Mouse (Mus musculus): ENCODE measurements around the gene Lman1l. TPM values are rescaled to one million over a fixed set of nuclear protein-coding genes. Genes with fewer than 3 reads are reported as not detected.

The Lman1l gene
- polyA plus RNA-seq (2015; fragmentation: Nextera tagmentation; extraction: Ambion mirVana) = not detected in 2 replicates

- WGBS = 81% methylated on average over 5 of the region's 5 CpGs
- no peak for ATAC-seq (ENCODE audit: insufficient number of reproducible peaks, low FRiP score, low TSS enrichment, low read depth)
- H3K4me3 ChIP-seq (replicated peaks) = no peak within 1 kb of the TSS
- H3K36me3 ChIP-seq = peaks cover 13% of the 10 kb centered on the region
- H3K9me3 ChIP-seq (replicated peaks) = no peaks in the 10 kb centered on the region
- H3K27ac ChIP-seq (replicated peaks) = no peak within 1 kb of the TSS
- H3K4me1 ChIP-seq = no peaks in the 10 kb centered on the region
- H3K4me2 ChIP-seq (replicated peaks) = no peak within 1 kb of the TSS
- no peaks in the 10 kb centered on the region for H3K27me3 ChIP-seq
- no peak within 1 kb of the TSS for H3K9ac ChIP-seq
These were observed at the start of gene Lman1l for GRCm38 (mm10) chr9:57620674-57621073. TSS of gene Lman1l (minus strand) at chr9:57620774.

DNA sequence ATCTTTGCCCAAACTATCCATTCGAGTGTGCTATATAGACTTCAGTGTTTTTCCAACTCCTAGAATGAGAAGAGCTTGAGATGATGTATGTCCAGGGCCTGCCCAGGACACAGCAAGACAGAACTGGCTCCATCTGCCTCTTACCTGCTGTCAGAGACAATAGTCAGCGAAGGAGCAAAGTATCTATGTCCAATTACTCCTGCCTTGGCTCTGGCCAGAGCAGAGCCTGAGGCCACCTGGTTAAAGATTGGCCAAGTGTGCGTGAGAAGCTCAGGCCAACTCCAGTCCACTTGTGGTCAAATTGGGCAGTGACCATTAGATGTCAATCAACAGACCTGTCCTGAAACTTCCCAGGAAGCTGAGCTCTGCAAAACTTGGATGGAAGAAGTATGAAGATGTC is 49.0 kb upstream of the Lman1l start:
- ATAC-seq (ENCODE audit: insufficient number of reproducible peaks, low FRiP score, low TSS enrichment, low read depth) = no peak
- H3K36me3 ChIP-seq = no peaks in the 10 kb centered on the region

GRCm38 (mm10) chr9:57668277-57668676 is 47.7 kb upstream of the Lman1l start:
- no peaks in the 10 kb centered on the region for H3K36me3 ChIP-seq
- no peaks in the 10 kb centered on the region for H3K4me1 ChIP-seq
- H3K4me3 ChIP-seq (replicated peaks) = no peak overlapping the region
- H3K9me3 ChIP-seq (replicated peaks) = no peaks in the 10 kb centered on the region
- no peaks in the 10 kb centered on the region for H3K27me3 ChIP-seq
- no peak overlapping the region for H3K9ac ChIP-seq
- no peak overlapping the region for H3K4me2 ChIP-seq (replicated peaks)
- no peak overlapping the region for H3K27ac ChIP-seq (replicated peaks)
- ATAC-seq (ENCODE audit: insufficient number of reproducible peaks, low FRiP score, low TSS enrichment, low read depth) = no peak
- WGBS = 31% methylated on average over 1 of the region's 1 CpGs

More for the DNA sequence above, 49.0 kb upstream of the Lman1l start:
- Histone ChIP-seq H3K9me3 (replicated peaks) (no peaks in the 10 kb centered on the region), H3K27ac (replicated peaks) (no peak overlapping the region), H3K4me1 (no peaks in the 10 kb centered on the region), H3K4me2 (replicated peaks) (no peak overlapping the region), H3K27me3 (no peaks in the 10 kb centered on the region), H3K9ac (no peak overlapping the region), H3K4me3 (replicated peaks) (no peak overlapping the region)
- WGBS = 85% methylated on average over 3 of the region's 3 CpGs

DNA sequence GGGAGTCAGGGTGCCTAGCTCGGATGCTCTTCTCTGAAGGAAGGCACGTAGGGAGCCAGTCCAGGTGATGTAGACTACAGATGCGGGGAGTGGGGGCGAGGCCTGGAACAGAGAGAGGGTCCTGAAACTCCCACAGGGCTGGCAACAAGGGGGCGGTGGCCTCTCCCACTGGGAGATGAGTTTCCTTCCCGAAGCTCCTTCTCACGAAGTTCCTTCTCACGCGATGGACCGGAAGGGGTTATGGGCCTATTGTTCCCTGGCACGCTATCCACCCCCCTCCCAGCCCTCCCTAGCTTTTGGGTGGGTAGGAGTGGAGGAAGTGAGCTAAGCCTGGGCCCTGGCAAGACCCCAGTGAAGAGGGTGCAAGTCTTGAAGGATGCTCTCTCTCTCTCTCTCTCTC is 47.2 kb upstream of the Lman1l start:
- H3K4me3 ChIP-seq (replicated peaks) = no peak overlapping the region
- H3K27ac ChIP-seq (replicated peaks) = no peak overlapping the region
- no peak overlapping the region for H3K4me2 ChIP-seq (replicated peaks)
- no peak for ATAC-seq (ENCODE audit: insufficient number of reproducible peaks, low FRiP score, low TSS enrichment, low read depth)
- H3K27me3 ChIP-seq = no peaks in the 10 kb centered on the region
- no peaks in the 10 kb centered on the region for H3K4me1 ChIP-seq
- no peaks in the 10 kb centered on the region for H3K36me3 ChIP-seq
- no peaks in the 10 kb centered on the region for H3K9me3 ChIP-seq (replicated peaks)
- 59% methylated on average over 11 of the region's 11 CpGs for WGBS
- H3K9ac ChIP-seq = no peak overlapping the region

- Histone ChIP-seq H3K27me3 (no peaks in the 10 kb centered on the region), H3K36me3 (no peaks in the 10 kb centered on the region), H3K4me2 (replicated peaks) (no peak overlapping the region), H3K4me1 (no peaks in the 10 kb centered on the region), H3K27ac (replicated peaks) (no peak overlapping the region), H3K4me3 (replicated peaks) (no peak overlapping the region), H3K9me3 (replicated peaks) (no peaks in the 10 kb centered on the region), H3K9ac (no peak overlapping the region)
- no peak for ATAC-seq (ENCODE audit: insufficient number of reproducible peaks, low FRiP score, low TSS enrichment, low read depth)
- 70% methylated on average over 3 of the region's 3 CpGs for WGBS
These were observed 46.6 kb upstream of the Lman1l start for GRCm38 (mm10) chr9:57667136-57667535.

GRCm38 (mm10) chr9:57666536-57666935 is 46.0 kb upstream of the Lman1l start:
- H3K9ac ChIP-seq = no peak overlapping the region
- no peak overlapping the region for H3K27ac ChIP-seq (replicated peaks)
- no peaks in the 10 kb centered on the region for H3K36me3 ChIP-seq
- no peak overlapping the region for H3K4me3 ChIP-seq (replicated peaks)
- WGBS = 81% methylated on average over 8 of the region's 8 CpGs
- no peaks in the 10 kb centered on the region for H3K9me3 ChIP-seq (replicated peaks)
- no peaks in the 10 kb centered on the region for H3K27me3 ChIP-seq
- H3K4me1 ChIP-seq = no peaks in the 10 kb centered on the region
- H3K4me2 ChIP-seq (replicated peaks) = no peak overlapping the region
- ATAC-seq (ENCODE audit: insufficient number of reproducible peaks, low FRiP score, low TSS enrichment, low read depth) = no peak

DNA sequence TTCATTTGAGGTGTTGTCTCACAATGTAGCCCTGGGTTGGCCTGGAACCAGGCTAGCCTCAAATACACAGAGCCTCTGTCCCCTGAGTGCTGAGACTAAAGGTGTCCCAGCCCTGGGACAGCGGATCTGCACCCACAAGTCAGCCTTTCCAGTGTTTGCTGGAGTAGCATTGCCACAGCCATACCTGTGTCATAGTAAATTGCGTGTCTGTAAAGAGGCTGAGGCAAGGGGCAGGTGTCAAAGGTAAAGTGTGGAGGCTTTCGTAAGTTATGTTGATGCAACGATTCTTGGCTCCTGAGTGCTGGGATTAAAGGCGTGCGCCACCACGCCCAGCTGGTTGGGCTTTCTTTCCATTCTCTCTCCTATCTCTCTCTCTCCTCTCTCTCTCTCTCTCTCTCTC is 44.0 kb upstream of the Lman1l start:
- H3K4me3 ChIP-seq (replicated peaks) = no peak overlapping the region
- no peaks in the 10 kb centered on the region for H3K4me1 ChIP-seq
- ATAC-seq (ENCODE audit: insufficient number of reproducible peaks, low FRiP score, low TSS enrichment, low read depth) = no peak
- H3K36me3 ChIP-seq = no peaks in the 10 kb centered on the region
- H3K9me3 ChIP-seq (replicated peaks) = no peaks in the 10 kb centered on the region
- H3K4me2 ChIP-seq (replicated peaks) = no peak overlapping the region
- no peaks in the 10 kb centered on the region for H3K27me3 ChIP-seq
- H3K27ac ChIP-seq (replicated peaks) = no peak overlapping the region
- no peak overlapping the region for H3K9ac ChIP-seq
- WGBS = 53% methylated on average over 7 of the region's 7 CpGs

GRCm38 (mm10) chr9:57661552-57661951 is 41.0 kb upstream of the Lman1l start:
- Histone ChIP-seq H3K27me3 (no peaks in the 10 kb centered on the region), H3K9ac (no peak overlapping the region), H3K9me3 (replicated peaks) (no peaks in the 10 kb centered on the region), H3K27ac (replicated peaks) (no peak overlapping the region), H3K36me3 (no peaks in the 10 kb centered on the region), H3K4me2 (replicated peaks) (no peak overlapping the region), H3K4me3 (replicated peaks) (no peak overlapping the region), H3K4me1 (no peaks in the 10 kb centered on the region)
- no peak for ATAC-seq (ENCODE audit: insufficient number of reproducible peaks, low FRiP score, low TSS enrichment, low read depth)
- 52% methylated on average over 3 of the region's 3 CpGs for WGBS

- no peak overlapping the region for H3K27ac ChIP-seq (replicated peaks)
- no peaks in the 10 kb centered on the region for H3K27me3 ChIP-seq
- no peak overlapping the region for H3K4me3 ChIP-seq (replicated peaks)
- no peaks in the 10 kb centered on the region for H3K36me3 ChIP-seq
- no peaks in the 10 kb centered on the region for H3K9me3 ChIP-seq (replicated peaks)
- no peak overlapping the region for H3K4me2 ChIP-seq (replicated peaks)
- no peak overlapping the region for H3K9ac ChIP-seq
- H3K4me1 ChIP-seq = peaks cover 6% of the 10 kb centered on the region; the same call in 1 of the 2 replicates
- ATAC-seq (ENCODE audit: insufficient number of reproducible peaks, low FRiP score, low TSS enrichment, low read depth) = no peak
- WGBS = 65% methylated on average over 6 of the region's 6 CpGs
These were observed 39.9 kb upstream of the Lman1l start for GRCm38 (mm10) chr9:57660501-57660900.

GRCm38 (mm10) chr9:57659774-57660173 is 39.2 kb upstream of the Lman1l start:
- no peak for ATAC-seq (ENCODE audit: insufficient number of reproducible peaks, low FRiP score, low TSS enrichment, low read depth)
- no peak overlapping the region for H3K9ac ChIP-seq
- H3K4me3 ChIP-seq (replicated peaks) = no peak overlapping the region
- H3K4me2 ChIP-seq (replicated peaks) = no peak overlapping the region
- WGBS = 21% methylated on average over 4 of the region's 4 CpGs
- H3K27me3 ChIP-seq = peaks cover 3% of the 10 kb centered on the region
- peaks cover 7% of the 10 kb centered on the region; the same call in 1 of the 2 replicates for H3K4me1 ChIP-seq
- no peak overlapping the region for H3K27ac ChIP-seq (replicated peaks)
- H3K9me3 ChIP-seq (replicated peaks) = no peaks in the 10 kb centered on the region
- H3K36me3 ChIP-seq = no peaks in the 10 kb centered on the region

DNA sequence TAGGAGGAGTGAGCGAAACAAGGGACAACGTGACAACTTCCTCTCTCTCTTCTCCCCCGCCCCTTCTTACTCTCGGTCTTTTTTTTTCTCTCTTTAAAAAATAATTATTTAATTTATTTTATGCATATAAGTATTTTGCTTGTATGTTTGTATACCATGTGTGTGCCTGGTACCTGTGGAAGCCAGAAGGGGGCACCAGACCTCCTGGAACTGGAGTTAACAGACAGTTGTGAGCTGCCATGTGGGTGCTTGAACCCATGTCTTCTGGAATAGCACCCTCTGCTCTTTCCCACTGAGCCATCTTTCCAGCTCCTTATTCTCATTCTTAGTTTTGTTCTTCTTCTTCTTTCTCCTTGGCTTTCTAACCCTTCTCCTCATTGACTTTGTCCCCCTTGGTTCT is 38.4 kb upstream of the Lman1l start:
- no peak for ATAC-seq (ENCODE audit: insufficient number of reproducible peaks, low FRiP score, low TSS enrichment, low read depth)

DNA sequence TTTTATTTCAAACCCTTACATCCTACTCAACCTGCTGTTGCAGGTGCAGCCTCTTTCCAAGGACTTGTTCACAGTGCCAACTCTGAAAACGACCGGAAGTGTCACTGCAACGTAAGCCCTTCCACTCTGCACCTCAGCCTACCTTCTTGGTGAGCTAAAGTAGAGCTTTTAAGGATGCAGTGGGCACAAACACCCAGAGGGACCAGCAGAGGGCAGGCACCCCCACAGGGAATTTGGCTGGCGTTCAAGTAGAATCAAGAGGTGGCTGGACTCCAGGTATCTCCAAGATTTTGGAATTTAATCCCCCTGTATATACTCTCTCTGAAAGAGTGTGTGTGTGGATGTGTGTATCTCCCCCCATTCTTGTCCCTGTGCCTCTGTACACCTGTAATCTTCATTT is 37.3 kb upstream of the Lman1l start:
- Histone ChIP-seq H3K27ac (replicated peaks) (no peak overlapping the region), H3K36me3 (no peaks in the 10 kb centered on the region), H3K9me3 (replicated peaks) (no peaks in the 10 kb centered on the region), H3K27me3 (peaks cover 22% of the 10 kb centered on the region), H3K9ac (no peak overlapping the region), H3K4me2 (replicated peaks) (no peak overlapping the region), H3K4me3 (replicated peaks) (no peak overlapping the region), H3K4me1 (peaks cover 7% of the 10 kb centered on the region; the same call in 1 of the 2 replicates)
- no peak for ATAC-seq (ENCODE audit: insufficient number of reproducible peaks, low FRiP score, low TSS enrichment, low read depth)
- 53% methylated on average over 4 of the region's 4 CpGs for WGBS

More for the DNA sequence above, 38.4 kb upstream of the Lman1l start:
- no peak overlapping the region for H3K27ac ChIP-seq (replicated peaks)
- peaks cover 7% of the 10 kb centered on the region; the same call in 1 of the 2 replicates for H3K4me1 ChIP-seq
- H3K36me3 ChIP-seq = no peaks in the 10 kb centered on the region
- H3K4me2 ChIP-seq (replicated peaks) = no peak overlapping the region
- 86% methylated on average over 4 of the region's 4 CpGs for WGBS
- peaks cover 11% of the 10 kb centered on the region for H3K27me3 ChIP-seq
- no peaks in the 10 kb centered on the region for H3K9me3 ChIP-seq (replicated peaks)
- no peak overlapping the region for H3K9ac ChIP-seq
- H3K4me3 ChIP-seq (replicated peaks) = no peak overlapping the region

All from embryonic facial prominence, embryonic 15.5 days (tissue).